Mouse (Mus musculus) effector memory CD4-positive, alpha-beta T cell, adult 7 months (primary cell): ENCODE measurements around the gene Sema3d. TPM values are rescaled to one million over a fixed set of nuclear protein-coding genes. Genes with fewer than 3 reads are reported as not detected.

Experiments used
- polyA plus RNA-seq: library from polyadenylated mRNA; unstranded; fragments of 100-300 nt; shearing (Covaris generic); gene quantifications from one replicate; pipeline ENCODE4 v1.2.1, GENCODE M21; 2017

Sema3d gene
- polyA plus RNA-seq: 0.56 TPM

GRCm38 (mm10) chr5:12383133-12383959 is at the start of gene Sema3d:
Sema3d (plus strand) TSS chr5:12383385.

